Mouse (Mus musculus): ENCODE measurements at regions not wholly inside any gene's neighbourhood (a gene's known extent, or its start where the extent isn't known, plus 50 kb on each side); places are given as distances from the start of the nearest gene placed in this dataset.

DNA sequence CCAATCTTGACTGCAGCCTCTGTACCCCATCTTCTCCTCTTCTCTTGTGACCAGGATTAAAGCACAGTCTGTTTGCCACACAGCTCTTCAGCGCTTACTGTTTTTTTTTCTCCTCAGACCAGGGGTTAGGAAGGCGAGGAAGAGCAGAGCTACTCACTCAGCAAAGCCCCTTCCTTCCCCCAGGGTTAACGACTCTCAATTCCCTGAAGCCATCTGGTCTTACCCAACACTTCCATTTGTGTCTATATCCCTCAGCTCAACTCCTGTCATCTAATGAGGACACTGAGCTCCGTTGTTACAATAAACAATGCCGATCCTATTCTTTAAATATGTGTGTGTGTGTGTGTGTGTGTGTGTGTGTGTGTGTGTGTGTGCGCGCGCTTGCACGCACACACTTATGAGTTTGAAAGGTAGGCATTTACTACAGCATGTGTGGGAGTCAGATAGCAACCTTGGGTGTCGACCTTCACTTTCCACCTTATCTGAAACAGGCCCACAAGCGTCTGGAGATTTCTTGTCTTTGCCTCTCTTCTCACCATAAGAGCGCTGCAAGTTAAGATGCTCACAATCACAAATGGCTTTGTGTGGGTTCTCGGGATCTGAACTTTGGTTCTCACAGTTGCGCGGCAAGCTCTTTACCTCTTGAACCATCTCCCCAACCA lies 79.3 kb upstream of the Six2 start:
- no peak overlapping the region for H3K4me2 ChIP-seq (ENCODE audit: low read depth)
- 83% methylated on average over 15 of the region's 15 CpGs for WGBS
- TF ChIP-seq CTCF (IDR thresholded peaks at IDR 0.05; ENCODE audit: low read depth), result no peak

DNA sequence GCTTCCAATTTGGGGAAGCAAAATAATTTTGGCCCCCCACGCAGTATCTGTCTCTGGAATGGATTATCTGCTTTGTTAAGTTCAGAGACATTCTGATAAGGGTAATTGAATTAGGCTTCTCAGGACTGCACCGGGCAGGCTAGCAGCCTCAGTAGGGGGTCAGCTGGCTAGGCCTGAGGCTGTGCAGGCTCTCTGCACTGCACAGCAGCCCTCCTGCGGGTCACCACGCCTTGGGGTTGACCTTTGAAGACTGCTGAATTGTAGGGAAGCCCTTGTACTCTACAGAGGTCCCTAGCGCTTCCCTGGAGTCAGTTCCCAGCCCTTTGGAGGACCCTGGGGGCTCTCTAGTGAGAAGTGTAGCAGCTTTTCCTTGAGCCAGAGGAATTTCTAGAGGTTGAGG lies 78.5 kb upstream of the Six2 start:
- Histone ChIP-seq H3K9ac (no peak overlapping the region), H3K36me3 (ENCODE audit: insufficient read depth) (no peaks in the 10 kb centered on the region), H3K4me3 (ENCODE audit: low read depth, low read length) (no peak overlapping the region), H3K27ac (ENCODE audit: low read depth, low read length) (no peak overlapping the region), H3K4me2 (ENCODE audit: low read depth) (no peak overlapping the region), H3K27me3 (ENCODE audit: insufficient read depth, low read length) (peaks cover 4% of the 10 kb centered on the region), H3K4me1 (ENCODE audit: insufficient read depth) (no peaks in the 10 kb centered on the region), H3K9me3 (ENCODE audit: low read length) (no peaks in the 10 kb centered on the region; the same call in 1 of the 2 replicates)
- no peak for ATAC-seq
- DNase-seq, result no peak
- WGBS, result 14% methylated on average over 5 of the region's 5 CpGs
- no peak for TF ChIP-seq CTCF (IDR thresholded peaks at IDR 0.05; ENCODE audit: low read depth)

More for the DNA sequence above, 79.3 kb upstream of the Six2 start:
- DNase-seq (no peak), ATAC-seq (no peak)
- H3K4me1 ChIP-seq (ENCODE audit: insufficient read depth), result no peaks in the 10 kb centered on the region
- H3K9ac ChIP-seq, result no peak overlapping the region
- H3K27ac ChIP-seq (ENCODE audit: low read depth, low read length), result no peak overlapping the region
- H3K27me3 ChIP-seq (ENCODE audit: insufficient read depth, low read length), result peaks cover 4% of the 10 kb centered on the region
- no peak overlapping the region for H3K4me3 ChIP-seq (ENCODE audit: low read depth, low read length)
- no peaks in the 10 kb centered on the region for H3K36me3 ChIP-seq (ENCODE audit: insufficient read depth)
- H3K9me3 ChIP-seq (ENCODE audit: low read length), result no peaks in the 10 kb centered on the region; the same call in 1 of the 2 replicates

DNA sequence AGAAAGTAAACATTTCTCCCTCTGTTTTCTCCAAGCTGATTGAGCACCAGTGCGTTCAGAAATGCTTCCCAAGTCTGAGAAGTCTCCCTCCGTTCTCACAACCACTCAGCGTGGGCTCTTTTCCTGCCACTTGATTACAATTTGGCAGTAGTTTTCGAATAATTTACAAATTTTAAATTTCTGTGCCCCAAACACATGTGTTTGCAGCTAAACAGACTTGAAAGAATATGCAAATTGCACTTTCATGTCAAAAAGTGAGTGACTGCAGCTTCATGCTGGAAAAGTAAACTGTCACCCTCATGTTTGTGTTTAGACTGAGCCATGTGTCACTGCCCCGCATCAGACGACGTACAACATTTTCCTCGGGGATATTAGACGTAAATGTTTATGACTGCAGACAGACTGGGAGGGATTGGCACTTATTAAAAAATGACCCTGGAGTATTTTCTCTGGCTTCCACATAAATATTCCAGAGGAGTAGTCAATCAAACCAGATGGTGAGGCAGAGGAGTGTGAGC lies 70.6 kb upstream of the Six2 start:
- no peak overlapping the region for H3K4me3 ChIP-seq (ENCODE audit: low read depth, low read length)
- ATAC-seq (peak; percentile 36; the same call in 1 of the 2 replicates), DNase-seq (peak; percentile 30)
- TF ChIP-seq CTCF (IDR thresholded peaks at IDR 0.05; ENCODE audit: low read depth), result no peak
- H3K4me1 ChIP-seq (ENCODE audit: insufficient read depth), result no peaks in the 10 kb centered on the region; the same call in 1 of the 2 replicates
- no peak overlapping the region for H3K4me2 ChIP-seq (ENCODE audit: low read depth)
- WGBS, result 26% methylated on average over 9 of the region's 9 CpGs
- H3K27me3 ChIP-seq (ENCODE audit: insufficient read depth, low read length), result no peaks in the 10 kb centered on the region
- no peaks in the 10 kb centered on the region; the same call in 1 of the 2 replicates for H3K9me3 ChIP-seq (ENCODE audit: low read length)
- H3K36me3 ChIP-seq (ENCODE audit: insufficient read depth), result no peaks in the 10 kb centered on the region
- H3K27ac ChIP-seq (ENCODE audit: low read depth, low read length), result no peak overlapping the region
- no peak overlapping the region for H3K9ac ChIP-seq

DNA sequence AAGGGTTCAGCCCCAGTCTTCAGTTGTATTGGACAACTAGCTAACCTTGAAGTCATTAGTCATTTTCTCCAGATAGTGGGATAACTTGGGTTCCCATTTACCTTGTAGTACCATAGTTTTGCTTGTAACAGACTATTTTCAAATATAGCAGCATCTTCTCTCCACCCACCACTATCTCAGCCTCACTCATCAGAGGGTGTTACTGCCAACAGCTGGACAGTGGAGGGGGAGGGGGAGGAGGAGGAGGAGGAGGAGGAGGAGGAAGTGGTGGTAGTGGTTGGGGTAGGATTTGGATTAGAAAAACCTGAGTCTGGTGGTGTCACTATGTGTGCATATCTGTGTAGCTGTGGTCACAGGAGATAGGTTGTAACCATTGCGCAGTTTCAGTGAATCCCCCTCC lies 69.6 kb upstream of the Six2 start:
- DNase-seq, result no peak
- H3K27me3 ChIP-seq (ENCODE audit: insufficient read depth, low read length), result no peaks in the 10 kb centered on the region
- no peaks in the 10 kb centered on the region for H3K36me3 ChIP-seq (ENCODE audit: insufficient read depth)
- no peak for TF ChIP-seq CTCF (IDR thresholded peaks at IDR 0.05; ENCODE audit: low read depth)
- no peak for ATAC-seq
- H3K27ac ChIP-seq (ENCODE audit: low read depth, low read length), result no peak overlapping the region
- no peaks in the 10 kb centered on the region; the same call in 1 of the 2 replicates for H3K9me3 ChIP-seq (ENCODE audit: low read length)
- no peaks in the 10 kb centered on the region; the same call in 1 of the 2 replicates for H3K4me1 ChIP-seq (ENCODE audit: insufficient read depth)
- no peak overlapping the region for H3K4me2 ChIP-seq (ENCODE audit: low read depth)
- no peak overlapping the region for H3K4me3 ChIP-seq (ENCODE audit: low read depth, low read length)
- H3K9ac ChIP-seq, result no peak overlapping the region
- 86% methylated on average over 1 of the region's 1 CpGs for WGBS

DNA sequence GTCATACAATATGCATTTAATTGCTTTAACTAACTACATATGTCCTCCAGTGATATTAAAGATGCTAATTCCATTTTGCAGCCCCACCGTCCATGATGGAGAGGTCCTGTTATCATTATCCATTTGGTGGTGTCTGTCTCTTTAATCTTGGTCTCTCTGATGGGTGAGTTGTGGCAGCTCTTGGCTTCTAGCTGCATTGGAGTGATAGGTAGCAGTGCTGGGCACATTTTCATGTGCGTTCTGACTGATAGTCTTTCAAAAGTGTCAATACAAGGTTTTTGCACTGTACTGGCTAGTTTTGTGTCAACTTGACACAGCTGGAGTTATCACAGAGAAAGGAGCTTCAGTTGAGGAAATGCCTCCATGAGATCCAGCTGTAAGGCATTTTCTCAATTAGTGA lies 67.5 kb upstream of the Six2 start:
- no peaks in the 10 kb centered on the region for H3K9me3 ChIP-seq (ENCODE audit: low read length)
- DNase-seq (no peak), ATAC-seq (no peak)
- TF ChIP-seq CTCF (IDR thresholded peaks at IDR 0.05; ENCODE audit: low read depth), result no peak
- H3K4me3 ChIP-seq (ENCODE audit: low read depth, low read length), result no peak overlapping the region
- no peaks in the 10 kb centered on the region for H3K36me3 ChIP-seq (ENCODE audit: insufficient read depth)
- H3K4me2 ChIP-seq (ENCODE audit: low read depth), result no peak overlapping the region
- no peaks in the 10 kb centered on the region for H3K27me3 ChIP-seq (ENCODE audit: insufficient read depth, low read length)
- no peak overlapping the region for H3K27ac ChIP-seq (ENCODE audit: low read depth, low read length)
- H3K4me1 ChIP-seq (ENCODE audit: insufficient read depth), result no peaks in the 10 kb centered on the region; the same call in 1 of the 2 replicates
- WGBS, result 89% methylated on average over 2 of the region's 2 CpGs
- H3K9ac ChIP-seq, result no peak overlapping the region

DNA sequence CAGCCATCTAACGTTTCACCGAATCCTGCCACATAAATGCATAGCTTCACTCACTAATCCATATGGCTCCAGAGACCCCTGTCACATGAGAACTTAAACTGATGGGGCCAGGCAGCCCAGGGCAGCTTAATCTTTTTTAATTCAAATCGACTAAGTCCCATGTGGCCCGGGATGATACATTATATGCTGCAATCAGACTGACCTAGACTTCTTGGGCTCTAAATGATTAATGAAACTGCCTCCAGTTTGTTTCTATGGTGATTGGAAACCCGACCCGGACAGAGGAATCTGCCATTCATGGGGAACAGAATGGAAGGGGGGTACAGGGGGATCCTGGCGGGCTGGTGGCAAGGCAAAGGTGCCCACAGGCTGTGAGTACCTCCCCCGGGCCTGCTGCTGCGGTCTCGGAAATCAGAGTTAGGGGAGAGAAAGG lies 60.6 kb upstream of the Six2 start:
- no peak overlapping the region for H3K4me3 ChIP-seq (ENCODE audit: low read depth, low read length)
- DNase-seq (no peak), ATAC-seq (0 out of 2 replicates have a peak, but pooled peaks have one; percentile 23)
- H3K4me2 ChIP-seq (ENCODE audit: low read depth), result 0 out of 2 replicates have a peak overlapping the region, but pooled peaks have one; percentile 17
- H3K9me3 ChIP-seq (ENCODE audit: low read length), result no peaks in the 10 kb centered on the region
- H3K9ac ChIP-seq, result no peak overlapping the region
- no peak for TF ChIP-seq CTCF (IDR thresholded peaks at IDR 0.05; ENCODE audit: low read depth)
- no peaks in the 10 kb centered on the region for H3K36me3 ChIP-seq (ENCODE audit: insufficient read depth)
- no peak overlapping the region for H3K27ac ChIP-seq (ENCODE audit: low read depth, low read length)
- no peaks in the 10 kb centered on the region for H3K4me1 ChIP-seq (ENCODE audit: insufficient read depth)
- peaks cover 3% of the 10 kb centered on the region; the same call in 1 of the 2 replicates for H3K27me3 ChIP-seq (ENCODE audit: insufficient read depth, low read length)
- WGBS, result 10% methylated on average over 10 of the region's 10 CpGs

DNA sequence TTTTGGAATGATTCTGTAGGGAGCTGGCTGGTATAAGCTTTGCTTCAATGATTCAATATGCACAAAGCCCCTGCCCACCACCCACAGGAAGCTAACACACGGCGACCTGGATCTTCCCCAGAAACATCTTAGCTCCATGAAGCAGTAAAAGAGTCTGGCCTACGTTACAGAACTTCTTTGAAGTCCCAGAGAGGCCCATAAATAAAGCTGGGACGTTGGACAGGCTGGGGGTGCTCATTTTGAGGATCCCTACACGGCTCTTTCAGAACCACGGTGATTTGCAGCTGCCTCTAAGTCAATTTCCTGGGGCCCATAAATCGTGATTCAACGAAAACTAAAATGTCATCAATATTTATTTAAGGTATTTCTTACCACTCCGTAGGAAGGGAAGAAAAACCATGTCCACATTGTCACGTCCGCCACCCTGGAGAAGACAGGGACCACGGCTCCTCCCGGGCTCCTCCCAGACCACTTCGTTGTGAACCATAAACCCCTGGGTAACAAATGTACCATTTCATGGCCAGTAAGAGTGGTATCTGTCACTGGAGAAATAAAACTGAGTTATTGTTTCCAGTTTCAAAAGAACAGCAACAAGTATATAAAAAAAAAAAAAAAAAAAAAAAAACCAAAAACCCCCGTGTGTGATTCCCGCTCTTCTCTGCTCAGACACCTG lies 60.0 kb upstream of the Six2 start:
- H3K27ac ChIP-seq (ENCODE audit: low read depth, low read length), result no peak overlapping the region
- no peak overlapping the region for H3K9ac ChIP-seq
- H3K4me1 ChIP-seq (ENCODE audit: insufficient read depth), result no peaks in the 10 kb centered on the region
- H3K36me3 ChIP-seq (ENCODE audit: insufficient read depth), result no peaks in the 10 kb centered on the region
- ATAC-seq (no peak), DNase-seq (no peak)
- no peak overlapping the region for H3K4me2 ChIP-seq (ENCODE audit: low read depth)
- no peak for TF ChIP-seq CTCF (IDR thresholded peaks at IDR 0.05; ENCODE audit: low read depth)
- H3K9me3 ChIP-seq (ENCODE audit: low read length), result no peaks in the 10 kb centered on the region
- peaks cover 3% of the 10 kb centered on the region; the same call in 1 of the 2 replicates for H3K27me3 ChIP-seq (ENCODE audit: insufficient read depth, low read length)
- WGBS, result 70% methylated on average over 16 of the region's 16 CpGs
- no peak overlapping the region for H3K4me3 ChIP-seq (ENCODE audit: low read depth, low read length)

All from forebrain, postnatal 0 days (tissue).